Mouse (Mus musculus) cerebellum, adult 2 months (tissue): ENCODE measurements around the gene Btbd16. TPM values are rescaled to one million over a fixed set of nuclear protein-coding genes. Genes with fewer than 3 reads are reported as not detected.

Experiments
- DNase-seq, 2 experiments: peaks; one replicate each; pipeline ENCODE4 v3.0.0; 2021
- H3K27ac ChIP-seq: fragments of 200-500 bp; 2 replicates; pipeline ENCODE4 v1.5.1; 2012; ENCODE audit warnings: low read length, control low read depth, inconsistent platforms; ENCODE audit not compliant: insufficient read depth
- H3K27me3 ChIP-seq: fragments of 200-500 bp; 2 replicates; pipeline ENCODE4 v1.6.1; 2012; ENCODE audit warnings: inconsistent platforms, mild to moderate bottlenecking, low read length, moderate library complexity; ENCODE audit not compliant: control insufficient read depth, insufficient read depth
- H3K4me1 ChIP-seq: fragments of 200-500 bp; 2 replicates; pipeline ENCODE4 v1.6.1; 2011; ENCODE audit warnings: low read length; ENCODE audit not compliant: control insufficient read depth, insufficient read depth
- H3K4me3 ChIP-seq: fragments of 200-500 bp; replicated peaks from 2 replicates; pipeline ENCODE3; 2011; ENCODE audit warnings: mild to moderate bottlenecking, low read depth, low read length, control low read depth; ENCODE audit not compliant: insufficient read depth
- CTCF ChIP-seq: fragments of 200-500 bp; IDR thresholded peaks from 2 replicates; pipeline ENCODE4 v1.5.1; 2011; ENCODE audit warnings: low read depth, mild to moderate bottlenecking, control low read depth, low read length, moderate library complexity, borderline replicate concordance; ENCODE audit not compliant: insufficient read depth
- POLR2A ChIP-seq: fragments of 200-500 bp; IDR thresholded peaks from 2 replicates; pipeline ENCODE4 v1.6.1; 2011; ENCODE audit warnings: low read length, control low read depth, borderline replicate concordance; ENCODE audit not compliant: insufficient read depth
- WGBS: fragments of 180-500 bp; shearing (Covaris S2); methylation state at CpG from one replicate; pipeline ENCODE4 v1.1.7; 2018; 5-methylcytosine and 5-hydroxymethylcytosine counted together
- polyA plus RNA-seq: library from polyadenylated mRNA; depleted of rRNA; stranded (reverse); fragments of >200 nt; gene quantifications from 2 replicates; pipeline ENCODE4 v1.2.3, GENCODE M21; 2012; rRNA removed

Gene Btbd16
- polyA plus RNA-seq: 0.44 and 0.47 TPM in 2 replicates

DNA sequence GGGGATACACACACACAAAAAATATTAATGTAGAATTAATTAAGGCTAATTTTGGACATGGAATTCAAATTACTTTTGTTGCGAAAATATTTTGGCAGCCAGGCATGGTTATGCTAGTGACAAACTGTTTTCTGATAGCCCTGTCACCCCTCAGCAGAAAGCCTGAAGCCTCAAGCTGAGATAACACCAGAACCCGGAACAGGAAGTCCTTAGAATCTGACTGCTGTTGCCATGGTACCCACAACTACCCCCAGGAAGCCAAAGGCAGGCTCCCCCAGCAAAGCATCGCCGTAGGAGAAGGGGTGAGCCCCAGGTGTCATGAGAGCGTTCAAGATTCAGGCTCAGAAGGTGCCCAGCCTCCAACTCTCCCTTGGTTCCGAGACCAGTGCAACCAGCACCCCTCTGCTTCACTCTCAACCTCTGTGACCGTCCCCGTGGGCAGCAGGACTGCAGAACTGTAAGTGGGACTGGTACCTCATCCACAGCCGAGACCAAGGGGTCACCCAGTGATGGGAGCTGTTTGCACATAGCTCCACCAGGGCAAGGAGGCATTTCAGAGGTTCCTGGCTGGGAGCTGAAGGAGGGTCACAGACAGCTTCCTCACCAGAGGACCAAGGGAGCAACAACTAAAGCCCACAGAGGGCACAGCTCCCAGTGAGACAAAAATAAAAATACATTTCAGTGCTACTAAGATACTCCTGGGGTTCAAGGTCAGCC lies at the start of gene Btbd16:
Gene Btbd16 (plus strand): TSS at position 156 of the 717 bp plus-strand sequence.
- Histone ChIP-seq H3K27ac (no peak within 1 kb of the TSS), H3K4me1 (no peaks in the 10 kb centered on the region), H3K4me3 (no peak within 1 kb of the TSS), H3K27me3 (no peaks in the 10 kb centered on the region)
- TF ChIP-seq POLR2A: no peak
- TF ChIP-seq CTCF: no peak
- 53% methylated on average over 9 of the region's 9 CpGs for WGBS
- DNase-seq: no peak

DNA sequence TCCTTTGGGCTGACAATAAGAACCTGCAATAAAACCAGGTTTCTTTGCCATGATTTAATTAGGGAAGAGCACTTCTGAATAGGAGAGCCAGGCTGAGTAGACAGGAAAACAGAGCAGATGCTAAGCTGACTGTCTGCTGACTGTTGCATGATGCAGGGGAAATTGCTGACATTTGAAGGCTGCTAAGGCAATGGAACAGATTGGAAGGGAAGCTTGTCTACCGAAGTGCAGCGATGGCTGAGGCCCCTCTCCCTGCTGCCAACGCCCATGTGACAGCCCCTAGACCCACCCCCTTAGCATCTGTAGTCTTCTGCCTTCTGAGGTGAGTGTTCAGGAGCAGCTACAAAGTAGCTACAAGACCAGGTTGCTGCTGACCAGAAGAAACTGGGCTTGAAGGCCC lies 47.7 kb upstream of the Btbd16 start:
- Histone ChIP-seq H3K4me3 (no peak overlapping the region), H3K27ac (no peak overlapping the region), H3K27me3 (no peaks in the 10 kb centered on the region), H3K4me1 (peaks cover 56% of the 10 kb centered on the region)
- TF ChIP-seq POLR2A (no peak), CTCF (no peak)
- 29% methylated on average over 3 of the region's 3 CpGs for WGBS
- DNase-seq: peak in 1 of 2 experiments; percentile 34

DNA sequence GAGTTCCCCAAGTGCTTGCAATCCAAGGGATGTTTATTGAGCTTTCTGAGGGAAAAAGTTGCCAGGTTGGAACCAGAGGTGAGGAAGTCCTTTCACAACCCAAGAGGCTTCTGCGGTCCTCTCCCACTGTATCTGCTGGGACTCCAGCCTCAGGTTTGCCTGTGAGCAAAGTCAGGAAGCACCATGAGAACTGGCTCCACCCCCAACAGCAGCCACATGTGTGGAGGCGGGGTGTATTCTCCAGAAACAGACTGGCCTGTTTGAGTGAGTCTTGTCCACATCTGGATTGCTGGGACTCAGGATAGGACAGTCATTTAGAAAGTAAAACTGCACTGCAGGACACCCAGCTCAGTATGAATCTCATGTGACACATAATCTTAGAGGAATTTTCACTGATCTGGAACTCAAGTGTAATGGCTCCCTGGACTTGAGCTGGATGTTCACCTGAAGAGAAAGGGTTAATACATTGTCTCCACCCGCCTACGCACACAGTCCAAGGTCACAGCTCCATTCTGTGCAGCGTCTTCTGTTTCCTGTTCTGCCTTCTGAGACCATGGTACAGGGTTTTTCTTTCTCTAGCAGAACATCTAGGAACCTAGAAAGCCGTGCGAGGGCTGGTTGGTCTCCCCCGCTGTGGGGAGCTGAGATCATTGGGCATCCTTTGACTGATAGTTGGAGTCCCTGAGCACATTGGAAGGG lies 47.0 kb upstream of the Btbd16 start:
- TF ChIP-seq CTCF (no peak), POLR2A (no peak)
- Histone ChIP-seq H3K27me3 (no peaks in the 10 kb centered on the region), H3K4me1 (peaks cover 51% of the 10 kb centered on the region), H3K4me3 (no peak overlapping the region), H3K27ac (no peak overlapping the region)
- DNase-seq: no peak
- whole genome bisulfite sequencing: 70% methylated on average over 8 of the region's 8 CpGs

DNA sequence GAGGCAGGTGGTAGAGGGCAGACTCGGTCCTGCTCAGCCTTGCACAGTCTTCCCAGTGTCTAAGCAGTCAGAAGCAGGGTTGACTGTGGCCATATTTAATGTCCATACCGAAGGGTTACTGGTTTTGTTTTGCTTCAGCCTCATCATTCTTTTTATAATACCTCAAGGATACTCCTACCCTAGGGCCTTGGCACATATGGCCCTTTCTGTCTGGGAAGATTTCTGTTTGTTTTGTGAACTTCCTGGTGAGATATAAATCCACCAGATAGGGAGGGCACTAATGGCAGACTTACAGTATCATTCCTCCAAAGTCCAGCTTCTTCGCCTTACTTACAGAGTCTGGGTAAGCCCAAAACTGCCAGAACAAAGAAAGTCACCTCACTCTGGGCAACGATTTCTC lies 46.3 kb upstream of the Btbd16 start:
- Histone ChIP-seq H3K4me1 (peaks cover 47% of the 10 kb centered on the region), H3K27me3 (no peaks in the 10 kb centered on the region), H3K4me3 (no peak overlapping the region), H3K27ac (no peak overlapping the region)
- WGBS: 86% methylated on average over 4 of the region's 4 CpGs
- no peak for DNase-seq
- no peak for TF ChIP-seq POLR2A
- TF ChIP-seq CTCF: no peak

DNA sequence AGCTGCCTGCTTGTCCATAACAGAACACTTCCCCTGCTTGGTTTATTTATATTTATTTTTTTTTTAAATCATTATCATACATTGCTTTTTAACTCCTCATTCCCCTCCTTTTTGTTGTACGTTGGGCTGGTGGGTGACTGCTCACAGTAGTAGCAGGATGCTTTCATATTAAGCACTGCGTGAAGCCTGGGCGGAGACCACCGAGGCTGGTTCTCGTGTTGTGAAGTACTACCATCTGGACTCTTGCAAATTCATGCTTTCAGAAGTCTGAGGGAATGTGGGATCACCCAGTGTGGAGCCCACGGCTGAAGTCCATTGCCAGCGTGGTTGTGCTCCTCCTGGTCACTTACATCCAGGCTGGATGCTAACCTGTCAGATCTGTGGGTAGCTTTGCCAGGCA lies 42.1 kb upstream of the Btbd16 start:
- Histone ChIP-seq H3K27me3 (no peaks in the 10 kb centered on the region), H3K4me1 (peaks cover 15% of the 10 kb centered on the region), H3K4me3 (no peak overlapping the region), H3K27ac (no peak overlapping the region)
- WGBS: 26% methylated on average over 7 of the region's 7 CpGs
- TF ChIP-seq CTCF (no peak), POLR2A (no peak)
- no peak for DNase-seq

DNA sequence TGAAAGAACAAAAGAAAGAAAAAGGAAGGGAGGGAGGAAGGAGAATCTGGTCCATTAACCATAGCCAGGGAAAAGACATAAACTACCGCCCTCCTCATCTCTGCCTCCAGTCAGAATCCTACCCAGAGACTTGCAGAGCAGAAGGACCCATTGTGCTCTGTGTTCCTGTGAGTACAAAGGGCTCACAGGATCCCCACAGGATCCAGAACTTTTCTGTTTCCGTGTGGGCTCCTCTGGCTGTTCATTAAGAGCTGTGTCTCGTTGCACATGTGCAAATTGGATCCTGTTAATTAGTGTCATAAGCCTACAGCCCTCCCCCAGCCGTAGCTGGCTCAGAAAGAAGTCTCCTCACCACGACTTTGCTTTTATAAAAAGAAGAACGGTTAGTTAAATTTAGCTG lies 41.0 kb upstream of the Btbd16 start:
- TF ChIP-seq POLR2A (no peak), CTCF (no peak)
- H3K4me1 ChIP-seq: peaks cover 6% of the 10 kb centered on the region
- no peak overlapping the region for H3K27ac ChIP-seq
- H3K4me3 ChIP-seq: no peak overlapping the region
- DNase-seq: no peak
- H3K27me3 ChIP-seq: no peaks in the 10 kb centered on the region
- WGBS: 54% methylated on average over 6 of the region's 6 CpGs

DNA sequence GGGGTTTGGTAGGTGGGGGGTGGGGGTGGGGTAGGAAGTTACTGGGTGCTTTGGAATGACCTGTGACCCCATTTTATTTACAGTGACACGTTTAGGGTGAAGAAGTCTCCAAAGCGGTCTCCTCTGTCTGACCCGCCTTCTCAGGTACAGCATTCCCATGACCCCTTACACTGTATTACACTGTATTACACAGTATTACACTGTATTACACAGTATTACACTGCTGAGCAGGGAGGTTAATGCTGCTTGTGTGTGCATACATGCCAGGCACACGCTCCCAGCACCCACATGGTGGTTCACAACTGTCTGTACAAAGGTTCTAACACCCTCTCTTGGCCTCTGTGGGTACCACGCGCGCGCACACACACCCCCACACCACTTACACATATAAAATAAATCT lies 40.4 kb upstream of the Btbd16 start:
- H3K4me3 ChIP-seq: no peak overlapping the region
- H3K4me1 ChIP-seq: peaks cover 4% of the 10 kb centered on the region; the same call in 1 of the 2 replicates
- TF ChIP-seq POLR2A: no peak
- TF ChIP-seq CTCF: no peak
- DNase-seq: no peak
- 99% methylated on average over 8 of the region's 8 CpGs for WGBS
- no peaks in the 10 kb centered on the region for H3K27me3 ChIP-seq
- H3K27ac ChIP-seq: no peak overlapping the region

DNA sequence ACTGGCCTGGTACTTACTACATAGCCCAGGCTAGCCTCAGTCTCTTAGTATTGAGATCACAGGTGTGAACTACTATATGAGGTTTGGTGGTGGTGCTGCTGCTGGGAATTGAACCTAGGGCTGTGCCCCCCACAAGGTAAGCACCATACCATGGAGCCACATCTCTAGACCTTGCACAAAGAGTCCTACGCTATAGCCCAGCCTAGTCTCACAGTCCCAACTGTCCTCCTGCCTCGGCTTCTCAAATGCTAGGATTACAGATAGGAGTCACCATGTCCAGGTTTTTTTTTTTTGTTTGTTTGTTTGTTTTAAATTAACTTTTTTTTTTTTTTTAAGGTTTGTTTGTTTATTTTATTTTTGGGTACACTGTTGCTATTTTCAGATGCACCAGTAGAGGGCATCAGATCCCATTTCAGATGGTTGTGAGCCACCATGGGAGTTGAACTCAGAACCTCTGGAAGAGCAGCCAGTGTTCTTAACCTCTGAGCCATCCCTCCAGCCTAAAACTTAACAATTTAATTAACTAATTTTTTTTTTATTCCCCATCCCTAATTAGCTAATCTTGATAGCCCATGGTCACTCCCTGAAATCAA lies 39.6 kb upstream of the Btbd16 start:
- TF ChIP-seq CTCF (0 out of 2 replicates have a peak, but pooled peaks have one; percentile 16), POLR2A (no peak)
- Histone ChIP-seq H3K27ac (no peak overlapping the region), H3K27me3 (no peaks in the 10 kb centered on the region), H3K4me1 (peaks cover 4% of the 10 kb centered on the region; the same call in 1 of the 2 replicates), H3K4me3 (no peak overlapping the region)
- 96% methylated on average over 2 of the region's 2 CpGs for WGBS
- no peak for DNase-seq
